Mouse (Mus musculus): ENCODE measurements around the gene Xk.

- TF ChIP-seq CTCF (IDR thresholded peaks at IDR 0.05; ENCODE audit: control insufficient read depth, insufficient read depth, insufficient read length) = no peak
- no peak for TF ChIP-seq CEBPB (IDR thresholded peaks at IDR 0.05; ENCODE audit: low read depth)
- no peak for TF ChIP-seq MYOD1 (IDR thresholded peaks at IDR 0.05; ENCODE audit: control insufficient read depth, insufficient read length, low read depth)
- no peak for TF ChIP-seq USF1 (IDR thresholded peaks at IDR 0.05; ENCODE audit: low read depth)
- no peak for TF ChIP-seq MAX (IDR thresholded peaks at IDR 0.05)
These were observed 29.1 kb upstream of the Xk start for GRCm38 (mm10) chrX:9243381-9243864.

Data from C2C12 (cell line).